Mouse (Mus musculus) frontal cortex, postnatal 10 days (tissue): Measurements from ENCODE around the gene Olfr1249.
"Not testable (repeated sequence)": the region's sequence is repeated elsewhere in the genome, so short reads cannot be mapped to it uniquely, and the experiment has no call there.

Experiments used
- DNase-seq, 2 experiments: peaks; one replicate each; pipeline ENCODE4 v3.0.0; 2022; ENCODE audit warnings: low spot score in 2 of 2, mixed read lengths in 1 of 2

Olfr1249 gene

DNA sequence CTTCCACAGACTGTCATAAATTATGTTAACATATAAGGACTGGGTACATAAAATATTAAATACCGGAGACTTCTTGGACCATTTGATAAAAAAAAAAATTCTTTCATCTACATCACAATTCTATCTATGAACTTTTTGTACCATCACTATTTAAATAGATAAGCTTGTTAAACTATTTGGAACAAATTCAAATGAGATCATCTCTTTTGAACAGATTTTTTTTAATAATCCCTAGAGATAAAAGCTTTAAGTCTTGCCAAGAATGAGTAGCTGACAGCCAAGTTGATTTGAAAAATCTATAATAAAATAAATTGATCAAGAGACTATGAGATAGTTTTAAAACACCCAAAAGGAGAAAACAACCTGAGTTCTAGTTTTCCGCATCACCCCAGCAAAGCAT lies at the start of gene Olfr1249:
TSS of gene Olfr1249 (minus strand) at position 101 of the 400 bp plus-strand sequence.
- no peak for DNase-seq

GRCm38 (mm10) chr2:89671836-89672235 lies 37.1 kb upstream of the Olfr1249 start, which contains the start of gene Olfr1251:
Olfr1251 (minus strand) TSS chr2:89671936.
- no peak for DNase-seq

GRCm38 (mm10) chr2:89661367-89661766 lies 26.6 kb upstream of the Olfr1249 start, which contains the start of gene Olfr1250:
Olfr1250 (minus strand) TSS chr2:89661467.
- DNase-seq: no peak

DNA sequence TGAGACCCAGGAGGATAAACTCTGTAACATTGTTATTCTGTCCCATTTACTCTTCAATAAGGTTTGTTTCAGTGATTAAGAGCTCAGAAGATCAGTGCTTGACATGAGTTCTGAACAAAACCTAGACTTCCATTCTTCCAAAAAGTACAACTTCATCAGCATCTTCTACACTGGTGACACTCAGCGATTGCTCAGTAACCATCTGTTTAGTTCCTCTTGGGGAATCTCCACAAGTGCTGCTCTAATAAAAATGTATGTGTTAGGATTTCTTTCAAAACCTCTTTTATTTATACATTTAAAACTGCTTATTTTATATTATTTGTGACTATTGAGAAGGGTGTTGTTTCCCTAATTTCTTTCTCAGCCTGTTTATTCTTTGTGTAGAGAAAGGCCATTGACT lies 16.6 kb downstream of the Olfr1249 start, which contains the start of gene Olfr1248:
TSS of gene Olfr1248 (minus strand) at position 101 of the 400 bp plus-strand sequence.
- not testable (repeated sequence) for DNase-seq

GRCm38 (mm10) chr2:89614030-89614429 lies 20.8 kb downstream of the Olfr1249 start, which contains the start of gene Olfr1247:
Olfr1247 (minus strand) TSS chr2:89614130.
- DNase-seq: no peak

GRCm38 (mm10) chr2:89593057-89593456 lies 41.7 kb downstream of the Olfr1249 start, which contains the start of gene Olfr1246:
Olfr1246 (minus strand) TSS chr2:89593157.
- no peak for DNase-seq
